ENCODE assay signal across 14 mouse cellular contexts in genomic region chr11:32561465-32562355, GRCm38 (mm10). TPM values are rescaled to one million over a fixed set of nuclear protein-coding genes. Genes with fewer than 3 reads are reported as not detected.
DNase-seq lines count a peak whose midpoint lies in the region; ATAC-seq and TF ChIP-seq lines count a peak whose summit lies in the region.
"Had no signal": no experiment of that assay in that cellular context is flagged by ENCODE, and none has a peak within 500 bp of the region (broad histone marks: within the 10 kb centered on the region; RNA-seq: fewer than 3 reads in every experiment).

No protein-coding gene starts in this region.

- TF ChIP-seq CTCF in lung, adult 2 months (IDR thresholded peaks at IDR 0.05; ENCODE audit: insufficient read depth, low read length), result peak; percentile 13; the same call in 1 of the 2 replicates

- WGBS in lung, adult 2 months, result 55% methylated on average over 10 of the region's 10 CpGs

- TF ChIP-seq POLR2A in lung, adult 2 months (IDR thresholded peaks at IDR 0.05; ENCODE audit: borderline replicate concordance, extremely low read depth, low read depth, low read length), result no peak

- peak; percentile 13 to 29 for DNase-seq in heart, postnatal 36 days
- DNase-seq in heart, postnatal 14 days, result no peak
- no peak for DNase-seq in lung, adult 2 months
- DNase-seq in lung, postnatal 10 days, result no peak
- DNase-seq in induced T-regulatory cell, adult 2 months (ENCODE audit: low read depth), result peak; percentile 77
- no peak for DNase-seq in embryo, embryonic 10.5 days (ENCODE audit: low spot score)
- no peak for DNase-seq in frontal cortex, postnatal 14 days (ENCODE audit: low spot score in 2 of 2)
- DNase-seq: cerebellum, adult 2 months; thymus, adult 18-20 months had no signal

- ATAC-seq in CD4-positive, CD25-positive, alpha-beta regulatory T cell, adult 4 months, result peak; percentile 27

- H3K4me3 ChIP-seq in lung, adult 2 months (replicated peaks; ENCODE audit: extremely low read depth, low read depth, low read length), result no peak overlapping the region
- H3K4me3 ChIP-seq: liver, embryonic 15.5 days had no signal

- intact Hi-C loops in heart, postnatal 36 days (cut with DNase I), result no loop called here
- intact Hi-C loops in heart, postnatal 14 days (cut with DNase I), result no loop called here

- peaks cover 15% of the 10 kb centered on the region for H3K4me1 ChIP-seq in lung, adult 2 months (ENCODE audit: control insufficient read depth, insufficient read depth, low read length)

RNA-seq across cellular contexts. Expression of gene Stk10, which starts 28.6 kb away (rescaled TPM):
- total RNA-seq in heart, postnatal 36 days (2021), result 1 to 10 TPM; 8.9 to 9.7 TPM
- 10 to 100 TPM; 14.3 to 14.5 TPM for total RNA-seq in heart, postnatal 14 days (2021)
- polyA plus RNA-seq in lung, adult 2 months (2012; rRNA removed), result 19.4 and 22.8 TPM in 2 replicates
- polyA plus RNA-seq in CD4-positive, CD25-positive, alpha-beta regulatory T cell, adult 4 months (2017; shearing (Covaris generic)), result 100 to 1,000 TPM in 1 of 2 experiments, 10 to 100 TPM in 1; 84.0 to 217 TPM

RNA-seq across cellular contexts. Expression of gene Efcab9, which starts 29.8 kb away (rescaled TPM):
- total RNA-seq in heart, postnatal 36 days (2021), result under 1 TPM in 1 of 2 experiments, not detected in 1; 0.41 TPM
- under 1 TPM; 0.57 to 0.68 TPM for total RNA-seq in heart, postnatal 14 days (2021)
- not detected in 2 replicates for polyA plus RNA-seq in lung, adult 2 months (2012; rRNA removed)
- 1 to 10 TPM in 1 of 2 experiments, under 1 TPM in 1; 0.87 to 1.1 TPM for polyA plus RNA-seq in CD4-positive, CD25-positive, alpha-beta regulatory T cell, adult 4 months (2017; shearing (Covaris generic))
- total RNA-seq: hematopoietic stem cell, adult 5-6 weeks; midbrain, postnatal 0 days had no signal
- polyA plus RNA-seq: large intestine, adult 2 months; midbrain, postnatal 0 days had no signal

Comparison
In these comparisons a context has a peak if more than half of its experiments do, and no peak if none do; other contexts are left out.
1. DNase-seq: peak in heart, postnatal 36 days (2 of 2) and induced T-regulatory cell, adult 2 months (single experiment); none in heart, postnatal 14 days (0 of 2), lung, adult 2 months (single experiment), lung, postnatal 10 days (single experiment), embryo, embryonic 10.5 days (single experiment) and frontal cortex, postnatal 14 days (0 of 2).